Mouse (Mus musculus) megakaryocyte-erythroid progenitor cell, adult 5 weeks (primary cell): ENCODE data around the gene Olfr78. TPM values are rescaled to one million over a fixed set of nuclear protein-coding genes. Genes with fewer than 3 reads are reported as not detected.

Experiments
- polyA plus RNA-seq: library from polyadenylated mRNA; stranded (reverse); fragments of >175 nt; gene quantifications from 2 replicates; pipeline ENCODE4 v1.2.3, GENCODE M21; 2012

Olfr78 gene
- polyA plus RNA-seq, result 0.01 and 0.03 TPM in 2 replicates

DNA sequence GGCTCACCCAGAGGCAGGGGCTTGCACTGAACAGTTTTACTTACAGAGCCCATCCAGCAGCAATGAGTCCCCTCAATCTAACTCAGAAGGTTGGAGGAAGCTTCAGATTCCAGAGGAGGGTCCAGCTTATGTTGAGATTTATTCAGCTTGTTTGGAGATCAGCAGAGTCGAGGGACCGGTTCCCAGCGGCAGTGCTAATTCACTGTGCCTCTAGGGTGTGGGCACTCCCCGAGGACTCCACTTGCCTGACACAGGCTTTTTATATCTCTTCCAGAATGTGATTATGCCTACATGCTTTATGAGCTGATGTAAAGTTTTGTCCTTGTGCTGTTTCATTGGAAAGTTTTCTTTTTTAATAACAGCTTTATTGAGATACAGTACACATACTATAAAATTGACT lies at the start of gene Olfr78, which contains the start of gene Olfr560:
Olfr78 (minus strand) TSS at position 206 of the 400 bp plus-strand sequence.
Olfr560 (minus strand) TSS at position 101 of the 400 bp plus-strand sequence.

DNA sequence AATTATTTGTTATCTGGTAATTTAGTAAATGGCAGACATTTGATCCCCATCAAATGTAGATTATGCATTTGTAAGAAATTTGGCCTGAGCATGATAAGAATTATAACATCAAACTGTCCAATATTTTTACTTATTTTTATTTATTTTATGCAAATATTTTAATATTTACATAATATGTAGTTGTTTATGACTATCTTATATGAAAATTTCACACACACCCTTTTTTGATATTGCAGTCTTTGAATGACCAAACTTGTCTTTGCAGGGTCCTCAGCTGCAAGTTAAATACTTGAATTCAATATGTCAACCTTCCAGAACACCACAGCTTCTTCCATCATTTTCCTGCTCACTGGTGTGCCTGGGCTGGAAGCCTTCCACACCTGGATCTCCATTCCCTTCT lies 43.9 kb upstream of the Olfr78 start, which contains the start of gene Olfr564:
Olfr564 (plus strand) TSS at position 301 of the 400 bp plus-strand sequence.

DNA sequence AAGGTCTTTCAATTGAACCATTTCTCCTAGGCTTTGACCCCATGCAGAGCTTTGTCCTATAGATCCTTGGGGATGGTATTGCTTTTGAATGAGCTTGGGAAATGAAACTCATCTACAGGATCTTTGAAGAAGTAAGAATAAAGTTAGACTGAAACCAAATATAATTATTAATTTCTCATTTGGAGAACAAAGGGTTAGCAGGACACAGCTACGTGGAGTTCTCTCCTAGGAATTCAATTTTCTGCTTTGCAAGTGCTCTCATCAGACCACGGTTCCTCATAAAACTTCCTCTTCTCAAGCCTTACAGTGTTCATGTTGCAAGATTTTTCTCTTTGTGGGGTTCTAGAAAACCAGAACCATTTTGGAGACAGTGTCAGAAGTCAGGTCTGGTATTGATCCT lies 11.7 kb upstream of the Olfr78 start, which contains the start of gene Olfr561:
Olfr561 (plus strand) TSS at position 301 of the 400 bp plus-strand sequence.

GRCm38 (mm10) chr7:102727391-102727790 lies 31.9 kb downstream of the Olfr78 start, which contains the start of gene Olfr559:
Gene Olfr559, minus strand, starts transcription at chr7:102727491.

GRCm38 (mm10) chr7:102718970-102719369 lies 40.3 kb downstream of the Olfr78 start, which contains the start of gene Olfr33:
Gene Olfr33, minus strand, starts transcription at chr7:102719070.

GRCm38 (mm10) chr7:102701915-102702314 lies 57.4 kb downstream of the Olfr78 start, which contains the start of gene Olfr558:
Gene Olfr558, plus strand, starts transcription at chr7:102702215.

GRCm38 (mm10) chr7:102695358-102696125 lies 63.7 kb downstream of the Olfr78 start, which contains the start of gene Olfr557:
Gene Olfr557, plus strand, starts transcription at chr7:102695910.

Other genes with a start within 250 kb of the Olfr78 start
- gene Olfr547, start 224.7 kb downstream of the Olfr78 start, polyA plus RNA-seq, result not detected in 2 replicates
- gene Olfr548-ps1, start 218.6 kb downstream of the Olfr78 start, polyA plus RNA-seq, result not detected in 2 replicates
- not detected in 2 replicates for gene Olfr549, start 209.6 kb downstream of the Olfr78 start, polyA plus RNA-seq
- gene Trim21, start 194.0 kb downstream of the Olfr78 start, polyA plus RNA-seq, result 6.4 and 9.6 TPM in 2 replicates
- not detected in 2 replicates for gene Olfr550, start 188.0 kb downstream of the Olfr78 start, polyA plus RNA-seq
- gene Olfr551, start 167.6 kb downstream of the Olfr78 start, polyA plus RNA-seq, result 0.04 TPM in 1 of 2 replicates, not detected in the other
- not detected in 2 replicates for gene Olfr552, start 161.7 kb downstream of the Olfr78 start, polyA plus RNA-seq
- gene Olfr553, start 141.3 kb downstream of the Olfr78 start, polyA plus RNA-seq, result not detected in 2 replicates
- not detected in 2 replicates for gene Olfr554, start 121.0 kb downstream of the Olfr78 start, polyA plus RNA-seq
- not detected in 2 replicates for gene Olfr555, start 100.6 kb downstream of the Olfr78 start, polyA plus RNA-seq
- gene Olfr556, start 94.6 kb downstream of the Olfr78 start, polyA plus RNA-seq, result not detected in 2 replicates
- gene Trim68, start 72.1 kb downstream of the Olfr78 start, polyA plus RNA-seq, result 1.6 and 1.8 TPM in 2 replicates
- gene Olfr557, start 63.6 kb downstream of the Olfr78 start, polyA plus RNA-seq, result not detected in 2 replicates
- gene Olfr558, start 57.3 kb downstream of the Olfr78 start, polyA plus RNA-seq, result not detected in 2 replicates
- gene Olfr33, start 40.4 kb downstream of the Olfr78 start, polyA plus RNA-seq, result not detected in 2 replicates
- gene Olfr559, start 32.0 kb downstream of the Olfr78 start, polyA plus RNA-seq, result not detected in 2 replicates
- gene Olfr560, start 105 bp downstream of the Olfr78 start, polyA plus RNA-seq, result not detected in 2 replicates
- gene Olfr561, start 11.8 kb upstream of the Olfr78 start, polyA plus RNA-seq, result not detected in 2 replicates
- gene Olfr564, start 44.0 kb upstream of the Olfr78 start, polyA plus RNA-seq, result not detected in 2 replicates
- gene Olfr566, start 99.3 kb upstream of the Olfr78 start, polyA plus RNA-seq, result not detected in 2 replicates
- not detected in 2 replicates for gene Olfr568, start 117.7 kb upstream of the Olfr78 start, polyA plus RNA-seq
- not detected in 2 replicates for gene Olfr569, start 131.4 kb upstream of the Olfr78 start, polyA plus RNA-seq
- gene Olfr570, start 135.1 kb upstream of the Olfr78 start, polyA plus RNA-seq, result not detected in 2 replicates
- not detected in 2 replicates for gene Olfr571, start 158.1 kb upstream of the Olfr78 start, polyA plus RNA-seq
- not detected in 2 replicates for gene Olfr572, start 164.9 kb upstream of the Olfr78 start, polyA plus RNA-seq
- gene Olfr573-ps1, start 183.1 kb upstream of the Olfr78 start, polyA plus RNA-seq, result not detected in 2 replicates
- gene Olfr574, start 189.0 kb upstream of the Olfr78 start, polyA plus RNA-seq, result not detected in 2 replicates
- not detected in 2 replicates for gene Olfr575, start 199.3 kb upstream of the Olfr78 start, polyA plus RNA-seq
- not detected in 2 replicates for gene Olfr576, start 203.2 kb upstream of the Olfr78 start, polyA plus RNA-seq
- gene Olfr577, start 216.5 kb upstream of the Olfr78 start, polyA plus RNA-seq, result not detected in 2 replicates
- gene Olfr578, start 229.9 kb upstream of the Olfr78 start, polyA plus RNA-seq, result not detected in 2 replicates